Mouse (Mus musculus): ENCODE measurements around the gene Fam208b.

Fam208b gene

DNA sequence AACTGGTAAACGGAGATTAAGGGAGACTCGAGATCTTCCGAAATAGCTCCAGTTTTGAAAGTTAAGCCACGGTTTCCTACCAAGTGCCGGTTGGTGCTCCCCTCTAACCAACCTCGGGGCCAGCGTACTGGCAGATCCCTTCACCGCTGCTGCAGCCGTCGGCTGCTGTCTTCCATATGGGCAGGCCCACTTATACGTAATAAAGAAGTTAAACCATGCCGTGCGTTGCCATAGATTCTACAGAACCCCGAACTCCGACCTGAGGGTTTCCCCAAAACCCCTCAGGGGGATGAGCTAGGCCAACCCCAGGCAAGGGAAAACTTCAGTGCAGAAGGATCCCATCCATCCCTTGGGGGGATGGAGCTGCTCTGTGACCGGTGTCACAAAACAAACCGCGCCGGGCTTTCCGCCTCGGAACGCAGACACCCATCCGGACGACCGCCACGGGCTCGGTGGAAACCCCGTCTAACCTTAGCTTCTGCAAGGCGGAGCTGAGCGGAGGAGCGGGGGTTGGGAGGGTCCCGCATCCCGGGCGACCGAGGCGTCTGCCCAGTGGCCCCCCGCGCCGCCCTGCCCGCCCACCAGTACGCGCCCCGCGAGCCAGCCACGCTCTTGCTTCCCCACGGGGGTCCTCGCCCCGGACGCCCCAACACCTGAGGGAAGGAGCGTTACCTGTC, 652 bp downstream of the Fam208b start:
- POLR2A ChIA-PET, result interaction anchor here in 2 of 4 experiments (0.7 to 3.6 kb wide), 17 partner anchors 8 to 283 kb away, joined by 3 to 21 read pairs (median 4); partner anchors contain the start of genes Asb13 (in 2 of the 2) and Gdi2 (in 2 of the 2)
- CTCF ChIA-PET, result interaction anchor here in 2 of 4 experiments (1.3 to 1.6 kb wide), 3 partner anchors 24 to 32 kb away, joined by 3 to 5 read pairs (median 3); partner anchors contain the start of gene Asb13 (in 1 of the 2)

GRCm38 (mm10) chr13:3609780-3610117, 1.2 kb downstream of the Fam208b start:
- CTCF ChIA-PET, result interaction anchor here in 2 of 4 experiments (1.3 to 1.6 kb wide), 3 partner anchors 24 to 32 kb away, joined by 3 to 5 read pairs (median 3); partner anchors contain the start of gene Asb13 (in 1 of the 2)

DNA sequence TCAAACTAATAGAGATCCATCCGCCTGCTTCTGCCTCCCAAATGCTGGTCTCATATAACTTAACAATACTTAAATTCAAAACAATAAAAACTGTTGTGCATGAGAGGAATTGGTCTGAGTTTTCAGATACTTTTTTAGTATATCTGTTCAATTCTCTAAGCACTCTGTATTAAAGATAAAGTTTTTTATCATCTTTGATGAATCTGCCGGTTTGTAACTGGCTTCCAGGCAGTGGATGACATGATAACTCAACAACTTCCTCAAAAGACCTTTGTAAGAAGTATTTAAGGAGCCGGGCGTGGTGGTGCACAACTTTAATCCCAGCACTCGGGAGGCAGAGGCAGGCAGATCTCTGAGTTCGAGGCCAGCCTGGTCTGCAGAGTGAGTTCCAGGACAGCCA, 14.7 kb downstream of the Fam208b start:
- CTCF ChIA-PET, result no interaction called here
- POLR2A ChIA-PET, result no interaction called here

More at GRCm38 (mm10) chr13:3609780-3610117, 1.2 kb downstream of the Fam208b start:
- POLR2A ChIA-PET, result interaction anchor here in 2 of 4 experiments (0.7 to 3.6 kb wide), 12 partner anchors 9 to 284 kb away, joined by 3 to 21 read pairs (median 4); partner anchors contain the start of genes Asb13 (in 2 of the 2) and Gdi2 (in 2 of the 2)

DNA sequence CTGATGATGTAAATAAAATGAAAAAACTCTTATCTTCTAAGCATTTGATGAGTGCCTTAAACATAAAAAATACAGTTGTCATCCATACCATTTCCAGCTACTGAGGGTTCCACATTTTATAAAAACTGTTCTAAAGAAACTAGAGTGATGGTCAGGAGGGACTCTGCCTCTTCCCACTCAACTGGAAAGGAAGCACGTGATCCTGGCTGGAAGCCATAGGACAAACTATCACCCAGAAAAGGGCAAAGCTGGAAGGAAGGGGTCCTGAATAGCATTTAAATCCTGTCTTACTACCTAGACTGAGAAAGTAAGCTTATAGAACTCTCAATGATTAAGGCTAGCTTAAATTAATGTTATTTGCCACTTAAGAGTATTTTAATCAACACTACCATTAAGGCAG, 16.6 kb downstream of the Fam208b start:
- ChIA-PET CTCF (interaction anchor here in 1 of 4 experiments (0.5 to 1.0 kb wide), 2 partner anchors 12 to 62 kb away, joined by 7 to 9 read pairs; no protein-coding TSS in a partner anchor), POLR2A (interaction anchor here in 1 of 4 experiments (1.1 kb wide), 1 partner anchor 16 kb away, joined by 4 read pairs; the partner anchor contains the start of gene Fam208b)

DNA sequence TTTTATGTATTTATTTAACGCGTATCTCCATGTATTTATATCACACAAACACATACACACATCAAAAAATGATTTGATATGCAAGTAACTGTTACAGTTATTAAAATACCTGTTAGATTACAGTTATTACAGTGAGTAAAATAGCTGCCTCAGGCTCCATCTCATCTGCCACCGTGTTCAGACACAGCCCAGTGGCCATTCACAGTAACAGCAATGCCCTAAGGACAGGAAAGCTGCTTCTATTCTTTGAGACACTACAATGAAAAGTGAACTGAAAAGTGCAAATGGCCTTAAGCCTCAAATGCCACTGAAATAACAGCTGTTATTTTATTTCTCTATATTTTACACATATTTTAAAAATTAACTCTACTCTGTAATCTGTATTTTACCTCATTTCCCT, 20.1 kb downstream of the Fam208b start:
- ChIA-PET CTCF (interaction anchor here in 1 of 4 experiments (0.9 kb wide), 1 partner anchor 74 kb away, joined by 3 read pairs; no protein-coding TSS in a partner anchor), POLR2A (interaction anchor here in 1 of 4 experiments (1.0 to 1.5 kb wide), 3 partner anchors 20 to 113 kb away, joined by 3 to 4 read pairs (median 4); partner anchors contain the start of gene Fam208b)

DNA sequence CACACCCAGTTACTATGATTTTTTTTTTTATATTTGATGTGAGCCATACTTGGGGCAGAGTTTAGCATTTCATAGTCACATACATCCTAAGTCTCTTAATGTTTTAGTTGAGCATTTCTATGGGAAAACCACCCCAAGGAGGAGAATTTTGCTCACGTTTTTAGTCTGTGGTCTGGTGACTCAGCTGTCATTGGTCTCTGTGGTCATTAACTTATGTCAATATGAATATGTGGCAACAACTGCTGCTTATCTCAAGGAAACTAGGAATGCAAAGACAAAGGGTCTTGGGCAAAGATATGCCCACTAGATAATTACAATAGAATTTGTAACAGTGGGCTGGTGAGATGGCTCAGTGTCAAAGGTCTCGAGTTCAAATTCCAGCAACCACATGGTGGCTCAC, 47.0 kb downstream of the Fam208b start:
- CTCF ChIA-PET, result interaction anchor here in 2 of 4 experiments (0.5 to 1.3 kb wide), 2 partner anchors 84 to 388 kb away, joined by 3 to 4 read pairs; no protein-coding TSS in a partner anchor
- POLR2A ChIA-PET, result interaction anchor here in 2 of 4 experiments (0.6 to 1.3 kb wide), 5 partner anchors 9 to 21 kb away, joined by 3 to 4 read pairs (median 3); no protein-coding TSS in a partner anchor

DNA sequence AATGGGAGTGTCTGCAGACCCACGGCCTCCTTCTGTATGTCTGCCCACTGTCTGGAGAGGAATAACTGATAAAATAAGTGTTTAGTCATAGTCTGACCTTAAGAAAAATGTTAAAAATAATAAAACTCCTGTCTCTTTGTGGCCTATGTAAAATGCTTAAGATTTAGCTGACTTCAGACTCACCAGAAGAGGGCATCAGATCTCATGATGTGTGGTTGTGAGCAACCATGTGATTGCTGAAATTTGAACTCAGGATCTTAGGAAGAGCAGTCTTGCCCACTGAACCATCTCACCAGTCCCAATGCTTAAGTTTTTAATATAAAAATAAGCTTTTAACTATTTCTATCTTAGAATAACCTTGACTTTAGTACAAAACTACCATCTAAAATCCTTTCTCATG, 47.8 kb downstream of the Fam208b start:
- ChIA-PET CTCF (interaction anchor here in 2 of 4 experiments (0.5 to 1.3 kb wide), 3 partner anchors 79 to 388 kb away, joined by 3 to 4 read pairs (median 3); no protein-coding TSS in a partner anchor), POLR2A (interaction anchor here in 2 of 4 experiments (0.7 to 1.3 kb wide), 5 partner anchors 11 to 82 kb away, joined by 3 to 5 read pairs (median 4); partner anchors contain the start of gene Fam208b (in 1 of the 2))

DNA sequence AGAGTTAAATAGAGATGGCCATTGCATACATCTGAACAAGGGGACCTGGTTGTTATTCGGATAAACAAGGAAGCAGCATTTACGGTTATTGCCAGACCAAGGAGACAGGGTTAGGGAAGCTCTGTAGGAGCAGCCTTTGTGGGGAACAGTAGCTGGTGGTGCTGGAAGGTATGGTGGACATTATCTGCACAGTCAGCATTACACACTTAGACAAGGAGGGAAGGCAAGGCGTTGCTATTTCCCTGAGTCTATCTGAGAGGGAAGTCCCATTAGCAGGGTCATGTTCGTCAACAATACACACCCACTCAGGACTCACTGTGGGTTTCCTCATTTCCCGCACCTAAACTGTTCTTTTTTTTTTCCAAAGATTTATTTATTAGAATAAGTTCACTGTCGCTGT, 63.1 kb downstream of the Fam208b start:
- POLR2A ChIA-PET, result interaction anchor here (0.8 to 6.0 kb wide), 11 partner anchors 8 to 63 kb away, joined by 4 to 52 read pairs (median 6); partner anchors contain the start of genes Gdi2 (in 3 of the 4) and Fam208b (in 1 of the 4)
- CTCF ChIA-PET, result interaction anchor here in 1 of 4 experiments (1.0 kb wide), 1 partner anchor 10 kb away, joined by 3 read pairs; the partner anchor contains the start of gene Gdi2

DNA sequence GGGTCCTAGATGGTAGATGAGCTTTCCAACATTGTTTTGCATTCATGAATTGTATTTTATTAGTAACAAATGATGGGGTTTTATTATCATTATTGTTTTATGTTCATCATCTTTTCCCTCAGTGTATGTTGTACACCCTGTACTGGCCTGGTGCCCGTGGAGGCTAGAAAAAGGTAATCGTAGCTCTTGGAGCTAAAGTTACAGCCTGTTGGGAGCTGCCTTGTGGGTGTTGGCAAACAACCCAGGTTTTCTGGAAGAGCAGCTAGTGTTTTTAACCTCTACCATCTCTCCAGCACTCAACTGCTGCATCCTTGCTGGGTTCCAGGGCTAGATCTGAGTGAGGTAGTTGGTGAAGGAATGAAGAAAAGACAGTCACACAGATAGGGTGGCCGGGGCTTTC, 63.5 kb downstream of the Fam208b start:
- ChIA-PET POLR2A (interaction anchor here (0.8 to 6.0 kb wide), 10 partner anchors 7 to 63 kb away, joined by 4 to 52 read pairs (median 7); partner anchors contain the start of gene Gdi2 (in 3 of the 4)), CTCF (no interaction called here)

DNA sequence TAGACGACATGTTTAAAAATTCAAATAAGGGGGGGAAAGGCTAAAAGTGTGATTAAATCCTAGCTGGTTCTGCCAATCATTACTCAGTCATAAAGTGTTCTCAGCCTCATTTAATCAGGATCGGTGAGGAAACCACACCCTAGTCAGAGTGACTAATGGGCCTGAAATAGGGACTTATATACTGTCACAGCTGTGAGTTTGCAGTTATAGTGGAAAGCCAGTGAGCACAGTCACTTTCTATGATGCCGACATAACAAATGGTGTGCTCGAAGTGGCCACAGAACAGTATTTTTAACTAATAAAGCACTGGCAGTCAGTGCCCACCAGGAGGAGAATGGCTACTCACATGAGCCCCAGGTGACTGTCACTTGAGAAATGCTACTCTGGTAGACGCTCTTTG, 66.0 kb downstream of the Fam208b start:
- POLR2A ChIA-PET, result interaction anchor here in 2 of 4 experiments (0.6 to 5.7 kb wide), 3 partner anchors 11 to 19 kb away, joined by 3 to 55 read pairs (median 22); no protein-coding TSS in a partner anchor
- CTCF ChIA-PET, result interaction anchor here in 1 of 4 experiments (0.6 kb wide), 1 partner anchor 245 kb away, joined by 3 read pairs; no protein-coding TSS in a partner anchor

GRCm38 (mm10) chr13:3544077-3544874, 66.6 kb downstream of the Fam208b start:
- CTCF ChIA-PET, result no interaction called here
- POLR2A ChIA-PET, result interaction anchor here in 2 of 4 experiments (0.6 to 5.7 kb wide), 5 partner anchors 12 to 23 kb away, joined by 3 to 55 read pairs (median 8); no protein-coding TSS in a partner anchor

GRCm38 (mm10) chr13:3541159-3541782, 69.6 kb downstream of the Fam208b start:
- ChIA-PET POLR2A (interaction anchor here in 2 of 4 experiments (0.8 to 5.7 kb wide), 10 partner anchors 9 to 352 kb away, joined by 3 to 63 read pairs (median 4); no protein-coding TSS in a partner anchor), CTCF (interaction anchor here in 1 of 4 experiments (0.7 kb wide), 1 partner anchor 1745 kb away, joined by 3 read pairs; no protein-coding TSS in a partner anchor)

DNA sequence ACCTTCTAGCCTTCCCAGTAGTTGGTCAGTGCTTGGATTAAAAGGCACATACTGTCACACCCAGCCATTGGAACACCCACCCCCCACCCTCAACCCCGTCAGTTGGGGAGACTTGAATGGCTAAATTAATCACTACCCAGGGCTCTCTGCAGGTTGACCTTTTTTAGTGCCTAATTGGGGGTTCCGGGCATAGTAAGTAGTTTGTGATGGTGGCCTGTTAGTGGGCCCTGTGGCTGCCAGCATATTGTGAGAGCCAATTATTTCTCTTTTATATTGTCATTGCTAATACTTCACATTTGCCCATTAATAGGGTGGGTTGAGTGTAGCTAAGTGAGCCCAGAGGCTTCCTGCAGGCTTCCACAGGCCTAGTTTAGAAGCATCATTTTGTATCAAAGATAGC, 70.7 kb downstream of the Fam208b start:
- ChIA-PET CTCF (no interaction called here), POLR2A (interaction anchor here in 2 of 4 experiments (1.6 to 5.1 kb wide), 3 partner anchors 8 to 16 kb away, joined by 3 to 63 read pairs (median 8); no protein-coding TSS in a partner anchor)

DNA sequence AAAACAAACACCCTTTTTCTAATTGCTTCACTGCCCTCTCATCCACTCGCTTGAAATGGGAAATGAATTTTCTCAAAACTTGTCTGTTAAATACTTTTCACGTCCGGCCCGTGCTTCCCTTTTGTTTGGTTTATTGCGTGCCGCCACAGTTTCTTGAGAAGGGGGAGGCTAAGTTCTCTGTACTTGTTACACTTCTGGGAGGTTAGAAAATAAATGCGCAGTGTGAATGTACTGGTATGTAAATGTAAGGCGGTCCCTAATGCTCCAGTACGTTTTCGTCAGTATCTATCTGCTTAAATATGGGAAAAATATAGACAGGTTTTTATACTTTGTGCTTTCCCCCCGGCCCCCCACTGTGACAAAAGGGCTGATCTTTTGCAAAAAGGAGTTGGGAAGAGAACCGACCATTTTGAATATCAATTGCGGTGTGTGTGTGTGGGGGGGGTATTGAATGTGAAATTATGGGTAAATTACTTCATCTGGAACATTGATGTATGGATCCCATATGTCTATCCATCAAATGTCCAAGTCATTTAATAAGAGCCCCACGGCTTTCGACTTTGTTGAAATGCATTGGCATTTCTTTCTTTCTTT, 71.8 kb downstream of the Fam208b start:
- ChIA-PET POLR2A (interaction anchor here in 3 of 4 experiments (0.7 to 5.1 kb wide), 18 partner anchors 9 to 354 kb away, joined by 3 to 63 read pairs (median 8); partner anchors contain the start of genes Fam208b (in 2 of the 3) and Asb13 (in 1 of the 3)), CTCF (interaction anchor here in 1 of 4 experiments (1.0 kb wide), 1 partner anchor 61 kb away, joined by 3 read pairs; no protein-coding TSS in a partner anchor)

- ChIA-PET POLR2A (interaction anchor here (0.6 to 5.1 kb wide), 38 partner anchors 8 to 1233 kb away, joined by 3 to 63 read pairs (median 5); partner anchors contain the start of genes Asb13 (in 2 of the 4), Fam208b (in 2 of the 4), Net1 (in 2 of the 4) and Tubal3 (in 2 of the 4)), CTCF (interaction anchor here in 2 of 4 experiments (0.7 to 1.8 kb wide), 4 partner anchors 10 to 60 kb away, joined by 3 to 6 read pairs (median 3); no protein-coding TSS in a partner anchor)
Observed at GRCm38 (mm10) chr13:3538223-3538968, 72.5 kb downstream of the Fam208b start.
